Mouse (Mus musculus) liver, embryonic 14.5 days (tissue): ENCODE results near the gene Serpina3f. TPM values are rescaled to one million over a fixed set of nuclear protein-coding genes. Genes with fewer than 3 reads are reported as not detected.
A peak's percentile ranks its signal among the peaks of the same experiment; 100 is the strongest.
"Not testable (repeated sequence)": the region's sequence is repeated elsewhere in the genome, so short reads cannot be mapped to it uniquely, and the experiment has no call there.

ENCODE experiments used
- ATAC-seq: fragments of 200-750 bp; cut with Nextera tagmentation; 2 replicates; pipeline ENCODE4 v1.8.0; 2017; ENCODE audit warnings: moderate number of reproducible peaks, mild to moderate bottlenecking, moderate library complexity; ENCODE audit not compliant: insufficient read depth
- DNase-seq, 3 experiments: peaks; one replicate each; pipeline ENCODE4 v3.0.0-alpha.2; 2012 to 2013; ENCODE audit warnings: low read depth in 3 of 3, low spot score in 3 of 3
- H3K27ac ChIP-seq: fragments of 300-500 bp; sonication (generic); 2 replicates; pipeline ENCODE4 v1.5.1; 2014; ENCODE audit warnings: moderate library complexity, mild to moderate bottlenecking, control low read depth, inconsistent platforms
- H3K27me3 ChIP-seq: fragments of 300-500 bp; sonication (generic); 2 replicates; pipeline ENCODE4 v1.6.1; 2014; ENCODE audit warnings: mild to moderate bottlenecking, low read length, moderate library complexity; ENCODE audit not compliant: control insufficient read depth, insufficient read depth
- H3K36me3 ChIP-seq: fragments of 300-500 bp; sonication (generic); replicated peaks from 2 replicates; pipeline ENCODE4 v1.6.1; 2014; ENCODE audit warnings: low read depth; ENCODE audit not compliant: control insufficient read depth, insufficient read depth
- H3K4me1 ChIP-seq, 2 experiments: fragments of 200-500 bp in 1 of 2; fragments of 300-500 bp in 1 of 2; sonication (generic) in 1 of 2; replicated peaks; 2 replicates each; pipeline ENCODE4 v1.6.1; 2012 to 2014; ENCODE audit warnings: antibody characterized with exemption in 1 of 2, inconsistent platforms in 1 of 2, low read length in 1 of 2; ENCODE audit not compliant: control insufficient read depth in 2 of 2, insufficient read depth in 2 of 2
- H3K4me2 ChIP-seq: fragments of 300-500 bp; sonication (generic); 2 replicates; pipeline ENCODE4 v1.6.1; 2014; ENCODE audit warnings: low read depth, mild to moderate bottlenecking, control low read depth, moderate library complexity
- H3K4me3 ChIP-seq, 2 experiments: fragments of 200-500 bp in 1 of 2; fragments of 300-500 bp in 1 of 2; sonication (generic) in 1 of 2; 2 replicates each; pipeline ENCODE4 v1.5.1; 2012 to 2014; ENCODE audit warnings: low read depth in 2 of 2, low read length in 2 of 2, mild to moderate bottlenecking in 2 of 2, control low read depth in 1 of 2, inconsistent platforms in 1 of 2, moderate library complexity in 1 of 2; ENCODE audit not compliant: insufficient read depth in 1 of 2
- H3K9ac ChIP-seq: fragments of 300-500 bp; sonication (generic); replicated peaks from 2 replicates; pipeline ENCODE4 v1.6.1; 2014; ENCODE audit warnings: mild to moderate bottlenecking, control low read depth, moderate library complexity
- H3K9me3 ChIP-seq: fragments of 300-500 bp; sonication (generic); 2 replicates; pipeline ENCODE4 v1.6.1; 2016; ENCODE audit warnings: low read length, mixed read lengths; ENCODE audit not compliant: control insufficient read depth
- CTCF ChIP-seq: IDR thresholded peaks from 2 replicates; pipeline ENCODE4 v1.5.1; 2016; ENCODE audit warnings: antibody characterized with exemption, low read depth, control low read depth
- EP300 ChIP-seq: IDR thresholded peaks from 2 replicates; pipeline ENCODE4 v1.6.1; 2016; ENCODE audit warnings: antibody characterized with exemption, low read depth
- WGBS: fragments of 180-500 bp; shearing (Covaris S2); extraction: QIAGEN DNeasy Blood & Tissue Kit; methylation state at CpG from one replicate; pipeline ENCODE4 v1.1.7; 2014; ENCODE audit not compliant: insufficient replicate concordance; 5-methylcytosine and 5-hydroxymethylcytosine counted together
- polyA plus RNA-seq, 2 experiments: library from polyadenylated mRNA; depleted of rRNA in 1 of 2; stranded (reverse) in 1 of 2; unstranded in 1 of 2; fragments of >200 nt; fragmentation: Nextera tagmentation in 1 of 2; extraction: Ambion mirVana in 1 of 2; gene quantifications; 2 replicates each; pipeline versions ENCODE4 v1.2.1 to v1.2.3; 2012 to 2014

Serpina3f gene
- polyA plus RNA-seq, 2 experiments = 0.11 to 0.24 TPM

DNA sequence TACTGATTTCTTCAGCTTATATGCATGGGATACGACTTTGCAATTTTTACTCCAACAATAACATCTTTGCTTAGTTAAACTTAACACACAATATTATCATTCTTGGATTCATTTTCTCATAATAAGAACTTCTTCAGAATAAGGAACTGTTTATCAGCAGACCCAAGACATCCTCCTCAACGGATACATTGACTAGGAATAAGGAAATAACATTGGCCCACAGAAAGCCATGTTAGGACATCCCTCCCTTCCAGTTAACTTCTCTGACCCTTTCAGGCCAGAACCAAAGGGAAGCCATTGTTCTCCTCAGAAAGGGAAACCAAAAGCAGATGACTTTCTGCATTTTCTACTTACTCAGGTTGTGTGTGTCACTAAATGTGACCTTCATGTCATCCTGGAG lies 16.4 kb downstream of the Serpina3f start:
- Histone ChIP-seq H3K9ac (no peak overlapping the region), H3K27me3 (no peaks in the 10 kb centered on the region), H3K36me3 (no peaks in the 10 kb centered on the region), H3K4me3 (no peak overlapping the region), H3K4me2 (no peak overlapping the region), H3K4me1 (no peaks in the 10 kb centered on the region), H3K9me3 (no peaks in the 10 kb centered on the region), H3K27ac (no peak overlapping the region)
- TF ChIP-seq CTCF = no peak
- TF ChIP-seq EP300 = no peak
- DNase-seq (no peak), ATAC-seq (no peak)
- 37% methylated on average over 2 of the region's 2 CpGs for WGBS

GRCm38 (mm10) chr12:104235915-104236314 lies 21.6 kb downstream of the Serpina3f start, which contains the start of gene Serpina3g:
Gene Serpina3g (plus strand): TSS chr12:104236245.
- H3K4me3 ChIP-seq = no peak within 1 kb of the TSS
- ATAC-seq (no peak), DNase-seq (no peak)
- H3K9ac ChIP-seq = no peak within 1 kb of the TSS
- no peaks in the 10 kb centered on the region for H3K4me1 ChIP-seq
- H3K4me2 ChIP-seq = no peak within 1 kb of the TSS
- H3K9me3 ChIP-seq = no peaks in the 10 kb centered on the region
- no peaks in the 10 kb centered on the region for H3K36me3 ChIP-seq
- no peak within 1 kb of the TSS for H3K27ac ChIP-seq
- TF ChIP-seq EP300 = no peak
- TF ChIP-seq CTCF = no peak
- H3K27me3 ChIP-seq = no peaks in the 10 kb centered on the region
- WGBS = 5% methylated on average over 5 of the region's 5 CpGs

DNA sequence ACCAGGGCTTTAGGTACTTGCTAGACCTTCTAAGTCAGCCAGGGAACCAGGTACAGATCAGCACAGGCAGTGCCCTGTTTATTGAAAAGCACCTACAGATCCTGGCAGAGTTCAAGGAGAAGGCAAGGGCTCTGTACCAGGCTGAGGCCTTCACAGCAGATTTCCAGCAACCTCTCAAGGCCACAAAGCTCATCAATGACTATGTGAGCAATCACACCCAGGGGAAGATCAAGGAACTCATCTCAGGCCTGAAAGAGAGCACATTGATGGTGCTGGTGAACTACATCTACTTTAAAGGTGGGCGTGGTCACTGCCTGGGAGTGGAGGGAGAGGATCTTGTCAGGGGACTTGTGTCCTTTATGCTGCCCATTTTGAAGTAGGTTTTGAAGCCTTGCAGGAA lies 23.7 kb downstream of the Serpina3f start:
- not testable (repeated sequence) for H3K4me2 ChIP-seq, H3K4me3 ChIP-seq, H3K9ac ChIP-seq, DNase-seq, H3K36me3 ChIP-seq, H3K27me3 ChIP-seq, H3K4me1 ChIP-seq, H3K27ac ChIP-seq, ATAC-seq, H3K9me3 ChIP-seq
- 58% methylated on average over 1 of the region's 1 CpGs for WGBS

DNA sequence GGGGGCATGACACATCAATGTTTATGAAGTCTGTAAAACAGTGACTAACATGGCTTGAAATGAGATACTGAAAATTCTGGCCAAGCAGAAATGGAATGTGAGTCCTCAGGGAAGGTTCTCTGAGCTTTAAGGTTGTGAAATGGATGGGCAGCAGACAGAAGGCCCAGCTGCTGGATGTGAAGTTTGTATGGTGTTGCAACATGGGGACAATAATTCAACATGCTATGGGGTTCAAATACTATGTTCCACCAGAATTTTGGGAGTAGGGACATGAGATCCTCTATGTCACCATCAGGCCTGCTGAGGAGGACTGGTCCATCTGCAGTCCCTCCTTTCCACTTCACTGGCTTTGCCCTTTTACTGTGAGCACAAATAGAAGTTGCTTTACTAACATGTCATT lies 29.0 kb downstream of the Serpina3f start:
- H3K4me2 ChIP-seq = no peak overlapping the region
- TF ChIP-seq CTCF (no peak), EP300 (no peak)

DNA sequence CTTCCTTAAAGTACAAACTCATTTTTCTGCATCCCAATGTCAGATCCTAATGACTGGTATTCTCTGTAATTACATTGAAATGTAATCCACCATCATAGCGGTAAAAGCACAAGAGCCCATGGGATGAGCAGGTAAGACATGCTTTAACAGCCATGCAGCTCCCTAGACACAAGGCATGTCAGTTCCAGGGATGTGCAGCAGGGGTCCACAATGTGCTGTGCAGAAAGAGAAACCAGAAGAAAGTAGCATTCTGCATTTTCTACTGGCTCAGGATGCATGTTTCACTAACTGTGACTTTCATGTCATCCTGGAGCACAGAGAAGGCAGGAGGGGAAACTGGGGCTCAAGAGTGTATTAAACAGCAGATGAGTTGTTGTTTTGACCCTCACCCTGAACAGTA lies 30.7 kb downstream of the Serpina3f start:
- WGBS = 36% methylated on average over 1 of the region's 1 CpGs
- H3K9ac ChIP-seq = no peak overlapping the region
- TF ChIP-seq EP300 (no peak), CTCF (peak; percentile 28; the same call in 1 of the 2 replicates)
- H3K9me3 ChIP-seq = no peaks in the 10 kb centered on the region
- H3K27me3 ChIP-seq = no peaks in the 10 kb centered on the region
- no peak overlapping the region for H3K4me3 ChIP-seq
- ATAC-seq (no peak), DNase-seq (no peak)
- H3K4me1 ChIP-seq = no peaks in the 10 kb centered on the region
- no peaks in the 10 kb centered on the region for H3K36me3 ChIP-seq
- no peak overlapping the region for H3K27ac ChIP-seq
- no peak overlapping the region for H3K4me2 ChIP-seq

More for the DNA sequence above, 29.0 kb downstream of the Serpina3f start:
- Histone ChIP-seq H3K27me3 (no peaks in the 10 kb centered on the region), H3K4me3 (no peak overlapping the region), H3K4me1 (no peaks in the 10 kb centered on the region), H3K36me3 (no peaks in the 10 kb centered on the region), H3K27ac (no peak overlapping the region), H3K9me3 (no peaks in the 10 kb centered on the region), H3K9ac (no peak overlapping the region)
- DNase-seq = no peak
- no peak for ATAC-seq

DNA sequence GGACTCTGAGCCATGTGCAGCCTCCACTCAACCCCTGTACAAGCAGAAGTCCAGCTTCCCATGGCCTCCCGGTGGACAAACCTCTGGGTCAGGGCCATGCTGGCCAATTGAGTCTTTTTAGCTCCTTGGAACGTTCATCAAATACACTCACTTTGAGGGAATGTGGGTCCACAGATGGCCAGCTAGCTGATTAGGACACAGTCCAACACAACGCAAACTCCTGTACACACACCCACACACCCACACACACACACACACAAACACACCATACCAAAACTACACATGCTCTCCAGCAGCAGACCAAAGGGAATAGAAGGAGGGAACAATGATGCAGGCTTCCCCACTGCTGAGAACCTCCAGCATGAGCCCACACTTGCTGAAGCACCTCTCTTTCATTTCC lies 31.3 kb downstream of the Serpina3f start:
- no peak overlapping the region for H3K9ac ChIP-seq
- no peaks in the 10 kb centered on the region for H3K36me3 ChIP-seq
- no peak for DNase-seq
- no peak overlapping the region for H3K4me2 ChIP-seq
- no peak for ATAC-seq
- H3K4me3 ChIP-seq = no peak overlapping the region
- TF ChIP-seq CTCF (no peak), EP300 (no peak)
- H3K9me3 ChIP-seq = no peaks in the 10 kb centered on the region
- WGBS = 50% methylated on average over 3 of the region's 3 CpGs
- no peaks in the 10 kb centered on the region for H3K27me3 ChIP-seq
- no peak overlapping the region for H3K27ac ChIP-seq
- no peaks in the 10 kb centered on the region for H3K4me1 ChIP-seq
